19 mouse cellular contexts compared by ENCODE assay signal in the genomic region with DNA sequence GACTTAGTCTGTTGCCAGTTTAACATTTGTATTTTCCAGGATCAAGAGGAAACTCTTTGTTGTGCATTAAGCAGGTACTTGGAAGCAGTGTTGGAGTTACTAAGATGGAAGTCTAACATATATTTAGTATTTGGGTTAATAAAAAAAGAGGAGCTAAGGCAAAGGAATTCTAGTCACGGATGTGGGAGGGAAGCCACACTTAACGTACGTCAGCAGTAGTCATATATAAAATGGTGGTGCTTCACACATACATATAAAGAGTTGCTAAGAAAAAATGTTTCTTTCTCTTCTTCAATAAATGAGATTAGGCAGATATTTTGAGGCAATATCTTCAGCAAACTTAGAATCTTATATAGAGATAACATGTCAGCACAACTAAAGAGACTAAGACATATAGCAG.
A peak's percentile ranks its signal among the peaks of the same experiment; 100 is the strongest.
DNase-seq lines count a peak whose midpoint lies in the region; ATAC-seq and TF ChIP-seq lines count a peak whose summit lies in the region.
"Had no signal": no experiment of that assay in that cellular context is flagged by ENCODE, and none has a peak within 500 bp of the region (broad histone marks: within the 10 kb centered on the region; RNA-seq: fewer than 3 reads in every experiment).

No protein-coding gene starts in this region.

- H3K4me3 ChIP-seq in liver, postnatal 0 days (ENCODE audit: low read depth, low read length): no peak overlapping the region

- WGBS in liver, postnatal 0 days (ENCODE audit: insufficient replicate concordance): 77% methylated on average over 3 of the region's 3 CpGs

- DNase-seq in frontal cortex, postnatal 36 days (ENCODE audit: low spot score in 2 of 2): no peak
- peak; percentile 32 for DNase-seq in telencephalon, adult 2 months (ENCODE audit: low read depth, low spot score)
- no peak for DNase-seq in liver, postnatal 0 days
- DNase-seq: adrenal gland, adult 2 months; adrenal gland, adult 8-10 months; adrenal gland, postnatal 10 days; adrenal gland, postnatal 14 days; adrenal gland, postnatal 25 days; adrenal gland, postnatal 36 days; B cell, adult 2 months; cerebellum, adult 11 months; cerebellum, adult 11-12 months; cerebellum, adult 18-20 months had no signal

- H3K9ac ChIP-seq in liver, postnatal 0 days (replicated peaks): no peak overlapping the region

- H3K36me3 ChIP-seq in liver, postnatal 0 days (replicated peaks; ENCODE audit: insufficient read depth, low read length): no peaks in the 10 kb centered on the region
- H3K36me3 ChIP-seq: G1E had no signal

- H3K9me3 ChIP-seq in liver, postnatal 0 days (ENCODE audit: low read length): no peaks in the 10 kb centered on the region
- H3K9me3 ChIP-seq: G1E had no signal

- H3K4me1 ChIP-seq in liver, postnatal 0 days (ENCODE audit: insufficient read depth): no peaks in the 10 kb centered on the region

- no peak for TF ChIP-seq CTCF in liver, postnatal 0 days (IDR thresholded peaks at IDR 0.05; ENCODE audit: low read depth)

- H3K4me2 ChIP-seq in liver, postnatal 0 days (ENCODE audit: low read depth, low read length): no peak overlapping the region

- H3K27ac ChIP-seq in liver, postnatal 0 days (ENCODE audit: low read depth): no peak overlapping the region

- ATAC-seq in frontal cortex, adult (ENCODE audit: low TSS enrichment): peak; percentile 57; the same call in 1 of the 2 replicates
- no peak for ATAC-seq in liver, postnatal 0 days
- ATAC-seq: activated CD4-positive, CD25-positive, alpha-beta regulatory T cell, adult 4 months; CD4-positive, CD25-positive, alpha-beta regulatory T cell, adult 4 months; Patski had no signal

- H3K27me3 ChIP-seq in liver, postnatal 0 days (ENCODE audit: insufficient read depth, low read length): no peaks in the 10 kb centered on the region
- H3K27me3 ChIP-seq: CH12.LX, Patski had no signal

- TF ChIP-seq EP300 in liver, postnatal 0 days (IDR thresholded peaks at IDR 0.05; ENCODE audit: low read depth): no peak
